Mouse (Mus musculus) heart, adult 2 months (tissue): ENCODE measurements around the gene Sarnp. TPM values are rescaled to one million over a fixed set of nuclear protein-coding genes. Genes with fewer than 3 reads are reported as not detected.
A peak's percentile ranks its signal among the peaks of the same experiment; 100 is the strongest.

Experiments
- DNase-seq, 2 experiments: peaks; one replicate each; pipeline ENCODE4 v3.0.0; 2021
- H3K27ac ChIP-seq: fragments of 200-600 bp; 2 replicates; pipeline ENCODE4 v1.8.1; 2022
- H3K27me3 ChIP-seq: fragments of 200-500 bp; 2 replicates; pipeline ENCODE4 v1.6.1; 2012; ENCODE audit warnings: mild to moderate bottlenecking, low read length, inconsistent platforms, mixed read lengths; ENCODE audit not compliant: control insufficient read depth, insufficient read depth
- H3K36me3 ChIP-seq: fragments of 200-500 bp; 2 replicates; pipeline ENCODE4 v1.6.1; 2012; ENCODE audit warnings: low read length, inconsistent platforms; ENCODE audit not compliant: control insufficient read depth, insufficient read depth
- H3K4me1 ChIP-seq: fragments of 200-500 bp; 2 replicates; pipeline ENCODE4 v1.6.1; 2011; ENCODE audit warnings: low read length; ENCODE audit not compliant: control insufficient read depth, insufficient read depth
- H3K4me3 ChIP-seq: fragments of 200-600 bp; 2 replicates; pipeline ENCODE4 v1.8.1; 2022
- H3K79me2 ChIP-seq: fragments of 200-500 bp; replicated peaks from 2 replicates; pipeline ENCODE4 v1.6.1; 2012; ENCODE audit warnings: mild to moderate bottlenecking, inconsistent platforms, low read length, moderate library complexity, mixed read lengths; ENCODE audit not compliant: control insufficient read depth, insufficient read depth
- H3K9ac ChIP-seq: fragments of 200-500 bp; 2 replicates; pipeline ENCODE4 v1.6.1; 2012; ENCODE audit warnings: low read depth, mild to moderate bottlenecking, control low read depth, inconsistent platforms, low read length, mixed read lengths
- CTCF ChIP-seq: fragments of 200-600 bp; IDR thresholded peaks from 2 replicates; pipeline ENCODE4 v1.8.1; 2022; ENCODE audit warnings: antibody characterized with exemption, mild to moderate bottlenecking, moderate library complexity
- EP300 ChIP-seq: fragments of 200-500 bp; IDR thresholded peaks from 2 replicates; pipeline ENCODE4 v1.6.1; 2011; ENCODE audit warnings: low read depth, low read length, control low read depth; ENCODE audit not compliant: insufficient read depth
- POLR2A ChIP-seq: fragments of 200-500 bp; IDR thresholded peaks from 2 replicates; pipeline ENCODE4 v1.6.1; 2011; ENCODE audit warnings: mild to moderate bottlenecking, low read depth, low read length, control low read depth; ENCODE audit not compliant: insufficient read depth
- WGBS: fragments of 180-500 bp; shearing (Covaris S2); methylation state at CpG from one replicate; pipeline ENCODE4 v1.1.7; 2018; 5-methylcytosine and 5-hydroxymethylcytosine counted together
- intact Hi-C: fragments of 180-260 bp; cut with DNase I; formaldehyde crosslinking; loops from one replicate; pipeline ENCODE4 v1.15.1; 2025
- polyA plus RNA-seq: library from polyadenylated mRNA; depleted of rRNA; stranded (reverse); fragments of >200 nt; gene quantifications from 2 replicates; pipeline ENCODE4 v1.2.3, GENCODE M21; 2012
- total RNA-seq, 2 experiments: library from RNA; stranded (reverse); gene quantifications; 2 replicates each; pipeline ENCODE4 v1.2.3; 2021

Sarnp gene
- total and polyA plus RNA-seq, 3 experiments, result 14.3 to 43.4 (median 37.2) TPM

GRCm38 (mm10) chr10:128918246-128918645, 101.1 kb downstream of the Sarnp start:
- no peak for TF ChIP-seq EP300
- TF ChIP-seq POLR2A, result 0 out of 2 replicates have a peak, but pooled peaks have one; percentile 17
- 46% methylated on average over 7 of the region's 7 CpGs for WGBS
- no peak overlapping the region for H3K4me3 ChIP-seq
- no peaks in the 10 kb centered on the region for H3K27me3 ChIP-seq
- intact Hi-C loops, result loop anchor here (5.0 kb wide), 1 partner anchor 59 kb away; no protein-coding TSS in a partner anchor
- H3K4me1 ChIP-seq, result peaks cover 9% of the 10 kb centered on the region
- DNase-seq, result peak; percentile 56 to 64
- H3K9ac ChIP-seq, result peak overlapping the region; percentile 33
- peak overlapping the region; percentile 57 for H3K27ac ChIP-seq
- no peaks in the 10 kb centered on the region for H3K79me2 ChIP-seq
- no peaks in the 10 kb centered on the region for H3K36me3 ChIP-seq

GRCm38 (mm10) chr10:128919203-128919631, 102.1 kb downstream of the Sarnp start:
- WGBS, result 37% methylated on average over 6 of the region's 6 CpGs
- no peak for TF ChIP-seq EP300
- TF ChIP-seq POLR2A, result 0 out of 2 replicates have a peak, but pooled peaks have one; percentile 11
- H3K27me3 ChIP-seq, result no peaks in the 10 kb centered on the region
- H3K27ac ChIP-seq, result peak overlapping the region; percentile 57
- H3K36me3 ChIP-seq, result no peaks in the 10 kb centered on the region
- DNase-seq, result peak; percentile 51 to 58
- intact Hi-C loops, result loop anchor here (5.0 kb wide), 1 partner anchor 58 kb away; no protein-coding TSS in a partner anchor
- H3K79me2 ChIP-seq, result no peaks in the 10 kb centered on the region
- H3K4me3 ChIP-seq, result no peak overlapping the region
- H3K9ac ChIP-seq, result no peak overlapping the region
- H3K4me1 ChIP-seq, result peaks cover 12% of the 10 kb centered on the region

- H3K36me3 ChIP-seq, result no peaks in the 10 kb centered on the region
- intact Hi-C loops, result loop anchor here (5.0 kb wide), 1 partner anchor 57 kb away; no protein-coding TSS in a partner anchor
- DNase-seq, result no peak
- H3K27ac ChIP-seq, result peak overlapping the region; percentile 57
- 71% methylated on average over 7 of the region's 7 CpGs for WGBS
- H3K9ac ChIP-seq, result no peak overlapping the region
- no peaks in the 10 kb centered on the region for H3K27me3 ChIP-seq
- H3K79me2 ChIP-seq, result no peaks in the 10 kb centered on the region
- TF ChIP-seq POLR2A (no peak), EP300 (no peak)
- no peak overlapping the region for H3K4me3 ChIP-seq
- H3K4me1 ChIP-seq, result peaks cover 13% of the 10 kb centered on the region
These were observed 102.8 kb downstream of the Sarnp start for GRCm38 (mm10) chr10:128919966-128920365.

- H3K9ac ChIP-seq, result peak overlapping the region; percentile 31; the same call in 1 of the 2 replicates
- no peaks in the 10 kb centered on the region for H3K27me3 ChIP-seq
- H3K4me1 ChIP-seq, result peaks cover 13% of the 10 kb centered on the region
- H3K79me2 ChIP-seq, result no peaks in the 10 kb centered on the region
- TF ChIP-seq POLR2A, result no peak
- TF ChIP-seq EP300, result peak; percentile 31; the same call in 1 of the 2 replicates
- no peak for TF ChIP-seq CTCF
- no peak overlapping the region for H3K4me3 ChIP-seq
- 25% methylated on average over 3 of the region's 3 CpGs for WGBS
- H3K27ac ChIP-seq, result peak overlapping the region; percentile 98
- intact Hi-C loops, result no loop called here
- H3K36me3 ChIP-seq, result no peaks in the 10 kb centered on the region
- peak; percentile 46 to 60 for DNase-seq
These were observed 103.6 kb downstream of the Sarnp start for GRCm38 (mm10) chr10:128920736-128921161.

GRCm38 (mm10) chr10:128921251-128921650, 104.1 kb downstream of the Sarnp start:
- H3K36me3 ChIP-seq, result no peaks in the 10 kb centered on the region
- intact Hi-C loops, result no loop called here
- H3K27ac ChIP-seq, result peak overlapping the region; percentile 98; the same call in 1 of the 2 replicates
- no peaks in the 10 kb centered on the region for H3K79me2 ChIP-seq
- WGBS, result 27% methylated on average over 1 of the region's 1 CpGs
- no peaks in the 10 kb centered on the region for H3K27me3 ChIP-seq
- H3K4me1 ChIP-seq, result peaks cover 13% of the 10 kb centered on the region
- H3K9ac ChIP-seq, result no peak overlapping the region
- H3K4me3 ChIP-seq, result no peak overlapping the region
- TF ChIP-seq POLR2A (no peak), CTCF (no peak), EP300 (no peak)
- no peak for DNase-seq
